Mouse (Mus musculus) limb, embryonic 12.5 days (tissue): ENCODE data around the gene 9330182O14Rik. TPM values are rescaled to one million over a fixed set of nuclear protein-coding genes. Genes with fewer than 3 reads are reported as not detected.
A peak's percentile ranks its signal among the peaks of the same experiment; 100 is the strongest.

ENCODE experiments used
- ATAC-seq: fragments of 200-750 bp; cut with Nextera tagmentation; 2 replicates; pipeline ENCODE4 v1.8.0; 2017; ENCODE audit warnings: low read depth, moderate TSS enrichment; ENCODE audit not compliant: insufficient number of reproducible peaks, insufficient read depth, low FRiP score, low TSS enrichment
- H3K27ac ChIP-seq: fragments of 300-500 bp; sonication (generic); 2 replicates; pipeline ENCODE4 v1.5.1; 2016; ENCODE audit warnings: mild to moderate bottlenecking, moderate library complexity
- H3K27me3 ChIP-seq: fragments of 300-500 bp; sonication (generic); 2 replicates; pipeline ENCODE4 v1.6.1; 2016; ENCODE audit warnings: mild to moderate bottlenecking, moderate library complexity
- H3K36me3 ChIP-seq: fragments of 300-500 bp; sonication (generic); 2 replicates; pipeline ENCODE4 v1.6.1; 2016; ENCODE audit warnings: mild to moderate bottlenecking, moderate library complexity
- H3K4me1 ChIP-seq: fragments of 300-500 bp; sonication (generic); replicated peaks from 2 replicates; pipeline ENCODE4 v1.6.1; 2016
- H3K4me2 ChIP-seq: fragments of 300-500 bp; sonication (generic); 2 replicates; pipeline ENCODE4 v1.6.1; 2016; ENCODE audit warnings: mild to moderate bottlenecking, moderate library complexity
- H3K4me3 ChIP-seq: fragments of 300-500 bp; sonication (generic); replicated peaks from 2 replicates; pipeline ENCODE4 v1.5.1; 2016; ENCODE audit warnings: mild to moderate bottlenecking
- H3K9ac ChIP-seq: fragments of 300-500 bp; sonication (generic); replicated peaks from 2 replicates; pipeline ENCODE4 v1.6.1; 2016; ENCODE audit warnings: mild to moderate bottlenecking, moderate library complexity
- H3K9me3 ChIP-seq: fragments of 300-500 bp; sonication (generic); 2 replicates; pipeline ENCODE4 v1.6.1; 2016; ENCODE audit warnings: mild to moderate bottlenecking, moderate library complexity
- WGBS: fragments of 180-500 bp; shearing (Covaris S2); methylation state at CpG from one replicate; pipeline ENCODE4 v1.1.7; 2016; 5-methylcytosine and 5-hydroxymethylcytosine counted together
- polyA plus RNA-seq: library from polyadenylated mRNA; unstranded; fragments of >200 nt; fragmentation: Nextera tagmentation; extraction: Ambion mirVana; gene quantifications from 2 replicates; pipeline ENCODE4 v1.2.1, GENCODE M21; 2016

Gene 9330182O14Rik
- polyA plus RNA-seq, 1 experiment from 2014 or later: not detected

DNA sequence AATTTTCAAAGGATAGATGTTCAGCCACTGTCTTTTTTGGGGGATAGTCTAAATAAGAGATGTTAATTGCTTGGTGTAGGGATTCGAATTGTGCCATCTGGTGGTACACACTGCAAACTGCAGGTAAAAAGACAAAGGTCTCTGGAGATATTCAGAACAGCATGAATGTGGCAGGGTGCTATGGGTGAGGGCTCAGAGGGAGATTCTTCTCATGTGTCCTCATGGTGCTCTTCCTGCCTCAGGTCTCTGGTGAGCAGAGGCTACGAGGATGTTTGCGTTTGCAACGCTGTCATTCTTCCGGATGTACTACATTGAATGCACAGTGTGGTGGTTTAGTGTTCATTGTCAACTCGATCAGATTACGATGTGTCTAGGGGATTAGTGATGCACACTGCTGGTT, 10.1 kb downstream of the 9330182O14Rik start:
- H3K9ac ChIP-seq: no peak overlapping the region
- H3K27me3 ChIP-seq: no peaks in the 10 kb centered on the region
- H3K36me3 ChIP-seq: no peaks in the 10 kb centered on the region
- no peak overlapping the region for H3K4me3 ChIP-seq
- no peaks in the 10 kb centered on the region for H3K9me3 ChIP-seq
- no peak overlapping the region for H3K27ac ChIP-seq
- H3K4me1 ChIP-seq: no peaks in the 10 kb centered on the region
- no peak overlapping the region for H3K4me2 ChIP-seq
- ATAC-seq: no peak
- WGBS: 60% methylated on average over 7 of the region's 7 CpGs

- Histone ChIP-seq H3K9me3 (no peaks in the 10 kb centered on the region), H3K9ac (no peak overlapping the region), H3K4me2 (no peak overlapping the region), H3K4me3 (no peak overlapping the region), H3K36me3 (no peaks in the 10 kb centered on the region), H3K27ac (no peak overlapping the region), H3K4me1 (no peaks in the 10 kb centered on the region), H3K27me3 (no peaks in the 10 kb centered on the region)
- ATAC-seq: no peak
- WGBS: 83% methylated on average over 6 of the region's 6 CpGs
Observed at GRCm38 (mm10) chr15:40157683-40158082, 23.5 kb downstream of the 9330182O14Rik start.

GRCm38 (mm10) chr15:40166560-40167275, 32.6 kb downstream of the 9330182O14Rik start:
- H3K4me3 ChIP-seq: no peak overlapping the region
- H3K27ac ChIP-seq: no peak overlapping the region
- WGBS: 29% methylated on average over 9 of the region's 9 CpGs
- ATAC-seq: no peak
- H3K4me1 ChIP-seq: peaks cover 16% of the 10 kb centered on the region
- H3K9ac ChIP-seq: no peak overlapping the region
- peak overlapping the region; percentile 26; the same call in 1 of the 2 replicates for H3K4me2 ChIP-seq
- H3K27me3 ChIP-seq: no peaks in the 10 kb centered on the region
- H3K36me3 ChIP-seq: no peaks in the 10 kb centered on the region
- no peaks in the 10 kb centered on the region for H3K9me3 ChIP-seq

DNA sequence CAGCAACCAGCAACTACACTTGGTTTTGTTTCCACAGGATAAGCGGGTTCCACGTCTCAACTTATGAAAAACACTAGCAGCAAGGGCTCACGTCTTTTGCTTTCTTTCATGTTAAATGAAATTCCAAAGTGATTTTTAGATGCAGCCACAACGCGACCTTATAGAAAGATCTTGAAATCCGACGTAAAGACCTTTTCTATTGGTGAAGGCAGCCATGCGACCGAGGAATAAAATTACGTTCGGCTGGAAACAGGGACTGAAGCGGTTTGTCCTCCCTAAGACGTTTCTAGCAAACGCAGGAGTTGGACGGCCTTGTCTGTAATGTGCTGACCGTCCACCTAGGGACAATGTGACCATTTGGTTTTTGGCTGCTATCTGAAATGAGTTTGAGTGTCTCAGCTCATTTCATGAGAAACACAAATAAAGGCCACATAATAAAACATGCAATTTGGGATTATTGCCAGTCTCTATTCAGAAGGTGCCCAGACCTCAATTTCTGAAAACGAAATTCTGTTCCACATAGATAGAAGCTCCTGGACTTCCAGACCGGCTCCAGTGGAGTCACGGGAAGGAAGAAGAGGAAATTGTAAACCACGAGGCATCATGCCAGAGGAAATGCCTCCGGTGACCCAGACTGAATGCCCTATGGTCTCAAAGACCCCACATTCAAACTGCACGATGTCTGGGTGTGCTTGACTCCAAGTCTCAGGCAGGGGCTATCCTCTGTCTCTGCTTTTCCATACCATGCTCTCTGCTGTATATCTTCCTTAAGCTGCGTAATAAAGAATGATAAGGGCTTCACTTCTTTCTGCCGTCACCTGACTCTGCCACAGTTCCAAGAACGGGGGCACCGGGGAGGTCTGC, 33.3 kb downstream of the 9330182O14Rik start:
- H3K27ac ChIP-seq: no peak overlapping the region; the same call in 1 of the 2 replicates
- WGBS: 62% methylated on average over 26 of the region's 26 CpGs
- H3K4me2 ChIP-seq: peak overlapping the region; percentile 28
- no peaks in the 10 kb centered on the region for H3K9me3 ChIP-seq
- peaks cover 16% of the 10 kb centered on the region for H3K4me1 ChIP-seq
- H3K4me3 ChIP-seq: no peak overlapping the region
- no peaks in the 10 kb centered on the region for H3K36me3 ChIP-seq
- H3K27me3 ChIP-seq: no peaks in the 10 kb centered on the region
- no peak overlapping the region for H3K9ac ChIP-seq
- no peak for ATAC-seq

- Histone ChIP-seq H3K9ac (no peak overlapping the region), H3K4me2 (peak overlapping the region; percentile 28), H3K4me3 (no peak overlapping the region), H3K27ac (no peak overlapping the region; the same call in 1 of the 2 replicates), H3K4me1 (peaks cover 16% of the 10 kb centered on the region), H3K27me3 (no peaks in the 10 kb centered on the region), H3K36me3 (no peaks in the 10 kb centered on the region), H3K9me3 (no peaks in the 10 kb centered on the region)
- ATAC-seq: no peak
- whole genome bisulfite sequencing: 61% methylated on average over 10 of the region's 10 CpGs
Observed at GRCm38 (mm10) chr15:40168140-40168688, 34.0 kb downstream of the 9330182O14Rik start.

- ATAC-seq: no peak
Observed at GRCm38 (mm10) chr15:40169061-40169460, 34.9 kb downstream of the 9330182O14Rik start.

GRCm38 (mm10) chr15:40169705-40170104, 35.5 kb downstream of the 9330182O14Rik start:
- Histone ChIP-seq H3K27me3 (no peaks in the 10 kb centered on the region), H3K4me2 (no peak overlapping the region), H3K4me3 (no peak overlapping the region), H3K4me1 (peaks cover 16% of the 10 kb centered on the region), H3K9ac (no peak overlapping the region), H3K27ac (no peak overlapping the region), H3K9me3 (no peaks in the 10 kb centered on the region), H3K36me3 (no peaks in the 10 kb centered on the region)
- WGBS: 72% methylated on average over 13 of the region's 13 CpGs
- 0 out of 2 replicates have a peak, but pooled peaks have one; percentile 40 for ATAC-seq

More at GRCm38 (mm10) chr15:40169061-40169460, 34.9 kb downstream of the 9330182O14Rik start:
- 36% methylated on average over 5 of the region's 5 CpGs for WGBS
- no peaks in the 10 kb centered on the region for H3K36me3 ChIP-seq
- H3K4me1 ChIP-seq: peaks cover 16% of the 10 kb centered on the region
- no peaks in the 10 kb centered on the region for H3K27me3 ChIP-seq
- no peaks in the 10 kb centered on the region for H3K9me3 ChIP-seq
- no peak overlapping the region for H3K4me3 ChIP-seq
- no peak overlapping the region for H3K9ac ChIP-seq
- H3K4me2 ChIP-seq: no peak overlapping the region
- no peak overlapping the region for H3K27ac ChIP-seq

- H3K4me3 ChIP-seq: no peak overlapping the region
- no peak overlapping the region for H3K27ac ChIP-seq
- H3K9ac ChIP-seq: no peak overlapping the region
- H3K36me3 ChIP-seq: no peaks in the 10 kb centered on the region
- peaks cover 8% of the 10 kb centered on the region; the same call in 1 of the 2 replicates for H3K4me1 ChIP-seq
- no peaks in the 10 kb centered on the region for H3K9me3 ChIP-seq
- peak; percentile 83 for ATAC-seq
- H3K4me2 ChIP-seq: no peak overlapping the region; the same call in 1 of the 2 replicates
- H3K27me3 ChIP-seq: no peaks in the 10 kb centered on the region
- 0% methylated on average over 2 of the region's 2 CpGs for WGBS
Observed at GRCm38 (mm10) chr15:40179423-40179822, 45.3 kb downstream of the 9330182O14Rik start.

DNA sequence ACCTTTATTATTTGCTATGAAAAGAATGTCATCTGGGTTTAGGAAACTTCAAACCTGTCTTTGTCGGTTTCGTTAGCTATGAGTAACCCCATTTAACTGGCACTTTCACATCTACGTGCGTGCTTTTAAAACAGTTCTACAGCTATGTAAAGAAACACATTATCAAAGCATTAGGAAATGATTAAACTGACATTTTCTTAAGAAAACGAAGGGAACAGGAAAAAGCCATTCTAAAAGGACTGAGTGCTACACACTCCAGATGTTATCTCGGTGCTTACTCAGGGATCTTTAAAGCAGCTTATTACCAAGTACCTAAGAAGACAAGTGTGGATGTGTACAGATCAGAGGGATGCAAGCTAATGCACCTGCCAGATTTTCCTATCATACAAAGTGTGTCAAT, 52.9 kb downstream of the 9330182O14Rik start:
- 65% methylated on average over 6 of the region's 6 CpGs for WGBS
- ATAC-seq: no peak
- Histone ChIP-seq H3K36me3 (no peaks in the 10 kb centered on the region), H3K27me3 (no peaks in the 10 kb centered on the region), H3K27ac (no peak overlapping the region), H3K9me3 (no peaks in the 10 kb centered on the region), H3K9ac (no peak overlapping the region), H3K4me1 (no peaks in the 10 kb centered on the region), H3K4me2 (no peak overlapping the region), H3K4me3 (no peak overlapping the region)
